Mouse (Mus musculus) spleen, postnatal 4 days (tissue): ENCODE results near the gene Plaur.
"Not testable (repeated sequence)": the region's sequence is repeated elsewhere in the genome, so short reads cannot be mapped to it uniquely, and the experiment has no call there.

Experiments used
- DNase-seq, 2 experiments: peaks; one replicate each; pipeline ENCODE4 v3.0.0; 2022; ENCODE audit warnings: low spot score in 2 of 2

The Plaur gene

GRCm38 (mm10) chr7:24479685-24480084 lies 17.4 kb downstream of the Plaur start:
- no peak for DNase-seq

GRCm38 (mm10) chr7:24480121-24480941 lies 18.0 kb downstream of the Plaur start:
- DNase-seq, result no peak

GRCm38 (mm10) chr7:24480986-24481473 lies 18.7 kb downstream of the Plaur start:
- DNase-seq, result no peak

GRCm38 (mm10) chr7:24481474-24482207 lies 19.4 kb downstream of the Plaur start, which contains the start of gene Cadm4:
Gene Cadm4 (plus strand): TSS chr7:24482023.
- peak; percentile 80 to 91 for DNase-seq

GRCm38 (mm10) chr7:24482208-24483020 lies 20.1 kb downstream of the Plaur start:
- no peak for DNase-seq

- DNase-seq, result not testable (repeated sequence)
These were observed 21.0 kb downstream of the Plaur start for GRCm38 (mm10) chr7:24483291-24483690.

- no peak for DNase-seq
These were observed 23.2 kb downstream of the Plaur start for GRCm38 (mm10) chr7:24485481-24485880.

- no peak for DNase-seq
These were observed 24.4 kb downstream of the Plaur start for GRCm38 (mm10) chr7:24486654-24487130.

GRCm38 (mm10) chr7:24487403-24487802 lies 25.1 kb downstream of the Plaur start:
- no peak for DNase-seq

- no peak for DNase-seq
These were observed 26.0 kb downstream of the Plaur start for GRCm38 (mm10) chr7:24488303-24488702.

GRCm38 (mm10) chr7:24499856-24500577 lies 37.7 kb downstream of the Plaur start:
- no peak for DNase-seq

- DNase-seq, result peak; percentile 54 to 82
These were observed 38.6 kb downstream of the Plaur start for GRCm38 (mm10) chr7:24500929-24501328.

- peak; percentile 57 to 80 for DNase-seq
These were observed 39.2 kb downstream of the Plaur start for GRCm38 (mm10) chr7:24501492-24501891.

GRCm38 (mm10) chr7:24504004-24504403 lies 41.7 kb downstream of the Plaur start:
- DNase-seq, result no peak

GRCm38 (mm10) chr7:24504868-24505267 lies 42.6 kb downstream of the Plaur start:
- no peak for DNase-seq

- DNase-seq, result no peak
These were observed 43.3 kb downstream of the Plaur start for GRCm38 (mm10) chr7:24505447-24506064.

GRCm38 (mm10) chr7:24506065-24506459 lies 43.8 kb downstream of the Plaur start:
- DNase-seq, result no peak

- no peak for DNase-seq
These were observed 44.2 kb downstream of the Plaur start for GRCm38 (mm10) chr7:24506476-24506837.

GRCm38 (mm10) chr7:24506838-24507725 lies 44.8 kb downstream of the Plaur start, which contains the start of gene Zfp428:
Gene Zfp428 (plus strand): TSS chr7:24507006.
- DNase-seq, result peak; percentile 74 to 89

GRCm38 (mm10) chr7:24507726-24508114 lies 45.4 kb downstream of the Plaur start:
- DNase-seq, result no peak
